Mouse (Mus musculus): ENCODE results near the gene Rp9.

DNA sequence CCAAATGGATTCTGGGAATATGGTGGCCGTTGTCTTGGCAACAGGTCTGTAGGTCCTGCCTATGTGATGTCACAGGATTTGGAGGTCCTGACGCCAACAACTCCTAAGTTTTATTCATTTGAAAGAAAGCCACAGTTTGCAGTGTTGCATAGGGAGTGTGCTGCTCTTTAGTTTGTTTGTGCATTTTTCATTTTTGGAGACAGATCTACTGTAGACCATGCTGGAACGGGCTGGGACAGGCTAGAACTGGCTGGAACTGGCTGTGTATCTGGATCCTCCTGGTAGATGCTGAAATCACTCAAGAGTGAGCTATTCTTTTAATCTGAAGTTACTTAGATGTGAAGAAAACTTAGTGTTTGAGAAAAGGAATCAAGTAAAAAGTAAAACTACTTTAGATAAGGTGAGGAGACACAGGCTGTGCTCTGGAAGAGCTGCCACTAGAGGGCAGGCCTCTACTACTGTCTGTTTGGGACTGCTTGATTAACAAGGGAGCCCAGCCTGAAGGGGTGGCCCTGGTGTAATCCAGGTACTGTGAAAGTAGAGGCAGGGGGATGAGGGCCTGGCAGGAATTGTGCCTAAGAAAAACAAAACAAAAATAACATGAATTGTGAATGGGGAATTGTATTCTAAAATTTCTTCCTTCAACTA lies 49.0 kb upstream of the Rp9 start:
- TF ChIP-seq CTCF (IDR thresholded peaks at IDR 0.05; ENCODE audit: borderline replicate concordance, insufficient read depth, low read length) (peak; percentile 58; the same call in 1 of the 2 replicates), POLR2A (IDR thresholded peaks at IDR 0.05; ENCODE audit: low read depth, low read length) (no peak)

Data from embryonic fibroblast, embryonic 13.5 days (primary cell).